Mouse (Mus musculus): ENCODE results near the gene Arid3b. TPM values are rescaled to one million over a fixed set of nuclear protein-coding genes. Genes with fewer than 3 reads are reported as not detected.

The Arid3b gene
- polyA plus RNA-seq, 1 experiment, result 42.9 TPM

DNA sequence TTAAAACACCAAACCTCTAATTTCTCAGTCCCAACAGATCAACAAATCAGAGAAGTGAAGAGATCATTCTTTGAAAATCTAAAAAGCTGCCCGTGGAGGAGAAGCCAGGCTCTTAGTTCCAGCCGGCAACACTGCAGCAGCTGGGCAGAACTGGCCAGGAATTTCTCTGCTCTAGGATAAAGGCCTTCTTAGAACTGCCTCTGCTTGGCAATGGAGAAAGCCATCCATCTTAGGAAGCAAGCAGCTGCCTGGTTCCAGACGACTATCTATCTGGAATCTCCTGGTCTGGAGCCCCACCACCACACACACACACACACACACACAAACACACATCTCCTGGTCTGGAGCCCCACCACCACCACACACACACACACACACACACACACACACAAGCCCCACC, 21.7 kb downstream of the Arid3b start:
- Histone ChIP-seq H3K4me1 (ENCODE audit: control insufficient read depth, insufficient read depth, low read length) (no peaks in the 10 kb centered on the region), H3K36me3 (ENCODE audit: control insufficient read depth, insufficient read depth, low read length) (no peaks in the 10 kb centered on the region; the same call in 1 of the 2 replicates), H3K27me3 (ENCODE audit: control insufficient read depth, insufficient read depth, low read length) (no peaks in the 10 kb centered on the region), H3K4me3 (ENCODE audit: control insufficient read depth, low read depth, low read length) (no peak overlapping the region), H3K27ac (ENCODE audit: control insufficient read depth, insufficient read depth, low read depth, low read length) (no peak overlapping the region)
- no peak for TF ChIP-seq POLR2A (IDR thresholded peaks at IDR 0.05; ENCODE audit: control insufficient read depth, low read depth, low read length)
- no peak for TF ChIP-seq CTCF (IDR thresholded peaks at IDR 0.05; ENCODE audit: control insufficient read depth, insufficient read depth, insufficient replicate concordance, low read depth, low read length)

DNA sequence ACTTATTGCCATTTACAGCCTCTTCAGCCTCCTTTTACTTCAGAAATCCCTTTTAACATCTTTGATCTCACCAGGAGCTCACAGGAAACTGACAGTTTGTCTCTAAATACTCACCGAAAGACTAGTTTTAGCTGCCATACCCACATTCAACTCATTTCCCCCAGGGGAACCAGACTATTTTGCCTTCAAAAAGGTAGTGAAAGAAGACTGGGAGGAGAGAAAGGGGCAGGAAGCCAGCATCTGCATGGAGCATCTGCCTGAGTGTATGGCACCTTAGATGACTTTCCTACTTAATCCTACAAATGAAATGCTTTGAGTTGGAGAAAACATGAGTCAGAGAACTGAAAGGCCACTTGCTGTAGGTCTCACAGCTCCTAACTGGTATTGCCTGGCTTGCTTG, 22.6 kb downstream of the Arid3b start:
- Histone ChIP-seq H3K4me1 (ENCODE audit: control insufficient read depth, insufficient read depth, low read length) (no peaks in the 10 kb centered on the region), H3K4me3 (ENCODE audit: control insufficient read depth, low read depth, low read length) (no peak overlapping the region), H3K27ac (ENCODE audit: control insufficient read depth, insufficient read depth, low read depth, low read length) (no peak overlapping the region), H3K36me3 (ENCODE audit: control insufficient read depth, insufficient read depth, low read length) (no peaks in the 10 kb centered on the region; the same call in 1 of the 2 replicates), H3K27me3 (ENCODE audit: control insufficient read depth, insufficient read depth, low read length) (no peaks in the 10 kb centered on the region)
- TF ChIP-seq POLR2A (IDR thresholded peaks at IDR 0.05; ENCODE audit: control insufficient read depth, low read depth, low read length), result no peak
- TF ChIP-seq CTCF (IDR thresholded peaks at IDR 0.05; ENCODE audit: control insufficient read depth, insufficient read depth, insufficient replicate concordance, low read depth, low read length), result no peak

DNA sequence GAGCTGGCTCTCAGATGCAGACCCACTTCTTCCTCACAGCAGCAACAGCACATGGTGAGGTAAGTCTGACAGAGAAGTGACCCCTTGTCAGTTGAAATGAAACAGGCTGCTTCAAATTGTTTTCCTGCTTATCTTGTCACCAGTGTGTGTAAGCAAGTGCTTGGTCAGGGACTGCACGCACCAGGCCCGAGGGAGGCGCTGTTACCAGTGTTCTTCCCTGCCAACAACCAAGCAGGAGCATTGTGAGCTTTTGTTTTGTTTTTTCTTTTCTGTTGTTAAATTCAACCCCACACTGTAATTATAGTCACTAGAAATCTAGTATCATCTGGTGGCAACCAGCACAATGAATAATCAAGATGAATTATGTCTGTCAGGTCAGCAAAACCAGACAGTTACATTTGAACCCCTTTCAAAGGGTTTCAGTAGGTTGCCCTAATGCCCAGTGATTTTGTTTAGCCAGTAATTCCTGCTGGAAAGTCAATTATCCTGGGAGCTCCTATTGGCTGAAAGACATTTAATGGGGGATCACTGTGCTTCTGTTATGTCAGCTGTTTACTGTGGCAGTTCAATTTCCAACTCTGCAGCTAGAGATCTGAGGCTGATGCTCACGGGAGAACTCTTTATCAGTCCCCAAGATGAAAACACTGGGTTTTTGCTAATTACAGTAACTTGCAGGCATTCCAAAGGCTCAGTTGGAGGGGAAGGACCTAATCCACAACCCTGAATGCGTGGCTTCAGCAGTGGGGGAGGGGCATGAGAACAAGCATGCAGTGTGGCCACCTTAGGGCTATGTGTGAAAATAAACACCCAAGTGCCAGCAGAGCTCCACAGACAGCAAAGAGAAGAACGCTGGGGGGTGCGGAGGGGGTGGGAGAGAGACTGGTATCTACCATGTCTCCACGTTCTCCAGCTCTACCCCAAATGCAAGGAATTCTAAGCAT, 24.5 kb downstream of the Arid3b start:
- H3K27ac ChIP-seq (ENCODE audit: control insufficient read depth, insufficient read depth, low read depth, low read length), result no peak overlapping the region
- H3K4me1 ChIP-seq (ENCODE audit: control insufficient read depth, insufficient read depth, low read length), result no peaks in the 10 kb centered on the region
- no peak for TF ChIP-seq POLR2A (IDR thresholded peaks at IDR 0.05; ENCODE audit: control insufficient read depth, low read depth, low read length)
- no peak for TF ChIP-seq CTCF (IDR thresholded peaks at IDR 0.05; ENCODE audit: control insufficient read depth, insufficient read depth, insufficient replicate concordance, low read depth, low read length)

DNA sequence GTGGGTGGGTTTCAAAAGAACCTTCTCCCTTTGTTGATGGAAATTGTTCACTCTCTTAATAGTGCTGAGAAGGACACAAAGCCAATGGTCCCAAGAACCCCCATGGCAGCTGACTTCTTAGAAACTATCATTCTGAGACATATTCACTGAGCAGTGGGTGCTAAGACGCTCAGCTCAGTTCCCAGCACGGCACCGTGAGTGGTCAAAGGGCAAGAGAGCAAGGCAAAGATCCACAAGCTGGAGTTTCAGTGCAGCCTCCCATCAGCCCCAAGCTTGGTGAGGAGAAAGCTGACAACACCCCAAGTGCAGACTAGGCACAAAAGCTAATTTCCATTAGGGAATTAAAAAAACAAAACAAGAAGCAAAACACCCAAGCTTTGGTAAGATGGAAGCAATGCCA, 25.9 kb downstream of the Arid3b start:
- Histone ChIP-seq H3K4me1 (ENCODE audit: control insufficient read depth, insufficient read depth, low read length) (no peaks in the 10 kb centered on the region), H3K27me3 (ENCODE audit: control insufficient read depth, insufficient read depth, low read length) (no peaks in the 10 kb centered on the region), H3K4me3 (ENCODE audit: control insufficient read depth, low read depth, low read length) (no peak overlapping the region), H3K27ac (ENCODE audit: control insufficient read depth, insufficient read depth, low read depth, low read length) (no peak overlapping the region), H3K36me3 (ENCODE audit: control insufficient read depth, insufficient read depth, low read length) (no peaks in the 10 kb centered on the region; the same call in none of the 2 replicates)
- TF ChIP-seq POLR2A (IDR thresholded peaks at IDR 0.05; ENCODE audit: control insufficient read depth, low read depth, low read length), result no peak
- TF ChIP-seq CTCF (IDR thresholded peaks at IDR 0.05; ENCODE audit: control insufficient read depth, insufficient read depth, insufficient replicate concordance, low read depth, low read length), result no peak

More for the DNA sequence above, 24.5 kb downstream of the Arid3b start:
- Histone ChIP-seq H3K36me3 (ENCODE audit: control insufficient read depth, insufficient read depth, low read length) (no peaks in the 10 kb centered on the region; the same call in none of the 2 replicates), H3K4me3 (ENCODE audit: control insufficient read depth, low read depth, low read length) (no peak overlapping the region), H3K27me3 (ENCODE audit: control insufficient read depth, insufficient read depth, low read length) (no peaks in the 10 kb centered on the region)

DNA sequence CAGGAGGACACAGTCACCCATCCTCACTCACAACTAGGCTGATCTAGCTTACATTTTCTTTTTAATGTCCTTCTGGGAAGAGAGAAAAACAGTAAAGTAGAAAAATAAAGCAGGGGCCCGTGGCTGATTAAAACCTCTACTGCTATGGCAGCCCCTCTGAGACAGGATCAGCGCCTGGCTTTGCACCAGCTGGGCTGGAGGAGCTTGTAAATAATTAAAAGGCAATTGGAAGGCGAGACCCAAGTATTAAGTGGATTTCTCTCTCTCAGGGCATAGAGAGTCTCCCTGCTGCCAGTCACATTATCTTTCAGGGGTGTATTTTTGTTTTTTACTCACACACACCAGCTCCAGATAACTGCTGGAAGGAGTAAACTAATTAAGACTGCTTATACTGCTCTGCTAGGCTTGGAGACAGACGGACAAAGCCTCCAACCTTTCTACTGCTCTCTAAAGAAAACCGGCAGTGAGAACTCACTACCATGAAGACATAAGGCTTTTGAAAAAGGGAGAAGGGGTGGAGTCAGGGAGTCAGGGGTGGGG, 27.8 kb downstream of the Arid3b start:
- Histone ChIP-seq H3K27ac (ENCODE audit: control insufficient read depth, insufficient read depth, low read depth, low read length) (no peak overlapping the region), H3K4me1 (ENCODE audit: control insufficient read depth, insufficient read depth, low read length) (no peaks in the 10 kb centered on the region)
- TF ChIP-seq CTCF (IDR thresholded peaks at IDR 0.05; ENCODE audit: control insufficient read depth, insufficient read depth, insufficient replicate concordance, low read depth, low read length) (no peak), POLR2A (IDR thresholded peaks at IDR 0.05; ENCODE audit: control insufficient read depth, low read depth, low read length) (no peak)

DNA sequence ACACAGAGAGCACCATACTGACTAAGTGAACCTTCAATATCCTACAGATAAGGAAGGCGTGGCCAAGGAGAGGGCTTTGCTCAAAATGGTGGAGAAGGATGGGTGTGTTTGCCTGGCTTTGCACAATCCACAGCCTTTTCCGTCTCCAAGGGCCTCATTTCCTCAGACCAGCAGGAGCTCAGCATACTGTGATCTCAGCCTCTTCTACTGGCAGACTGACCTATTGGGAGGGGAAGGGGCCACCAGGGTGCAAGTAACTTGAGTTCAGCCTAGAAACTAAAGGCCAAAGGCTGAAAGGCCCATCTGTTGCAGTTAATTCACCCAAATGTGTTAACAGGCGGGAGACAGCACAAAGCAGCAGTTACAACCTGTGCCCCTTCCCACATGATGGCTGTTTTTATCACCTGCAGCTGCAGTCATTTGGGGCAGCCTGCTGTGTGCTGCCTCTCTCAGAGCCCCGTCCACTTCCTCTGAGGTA, 29.4 kb downstream of the Arid3b start:
- Histone ChIP-seq H3K4me3 (ENCODE audit: control insufficient read depth, low read depth, low read length) (no peak overlapping the region), H3K4me1 (ENCODE audit: control insufficient read depth, insufficient read depth, low read length) (no peaks in the 10 kb centered on the region), H3K27ac (ENCODE audit: control insufficient read depth, insufficient read depth, low read depth, low read length) (no peak overlapping the region)

More for the DNA sequence above, 27.8 kb downstream of the Arid3b start:
- no peaks in the 10 kb centered on the region for H3K27me3 ChIP-seq (ENCODE audit: control insufficient read depth, insufficient read depth, low read length)
- no peak overlapping the region for H3K4me3 ChIP-seq (ENCODE audit: control insufficient read depth, low read depth, low read length)
- H3K36me3 ChIP-seq (ENCODE audit: control insufficient read depth, insufficient read depth, low read length), result no peaks in the 10 kb centered on the region; the same call in none of the 2 replicates

DNA sequence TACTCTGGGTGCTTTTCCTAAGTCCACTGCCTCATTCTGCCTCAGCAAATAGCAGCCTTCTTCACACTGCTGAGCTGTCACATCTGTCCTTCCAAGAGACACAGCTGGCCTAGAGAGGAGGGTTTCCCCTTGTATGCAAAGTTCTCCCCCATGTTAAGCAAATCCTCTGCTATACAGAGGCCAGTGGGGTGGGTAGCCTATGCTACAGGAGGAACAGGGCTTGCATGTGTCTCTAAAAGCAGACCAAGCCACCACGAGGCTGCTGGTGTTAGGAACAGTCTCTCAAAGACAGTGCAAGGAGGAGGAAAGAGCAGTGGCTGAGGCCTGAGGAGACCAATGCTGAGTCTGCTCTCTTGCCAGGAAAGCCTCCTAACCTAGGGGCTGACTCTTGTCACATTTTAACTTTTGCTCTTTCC, 30.5 kb downstream of the Arid3b start:
- H3K27me3 ChIP-seq (ENCODE audit: control insufficient read depth, insufficient read depth, low read length), result no peaks in the 10 kb centered on the region
- H3K4me1 ChIP-seq (ENCODE audit: control insufficient read depth, insufficient read depth, low read length), result no peaks in the 10 kb centered on the region
- no peak for TF ChIP-seq POLR2A (IDR thresholded peaks at IDR 0.05; ENCODE audit: control insufficient read depth, low read depth, low read length)
- TF ChIP-seq CTCF (IDR thresholded peaks at IDR 0.05; ENCODE audit: control insufficient read depth, insufficient read depth, insufficient replicate concordance, low read depth, low read length), result no peak
- H3K36me3 ChIP-seq (ENCODE audit: control insufficient read depth, insufficient read depth, low read length), result no peaks in the 10 kb centered on the region; the same call in none of the 2 replicates
- no peak overlapping the region for H3K4me3 ChIP-seq (ENCODE audit: control insufficient read depth, low read depth, low read length)
- no peak overlapping the region for H3K27ac ChIP-seq (ENCODE audit: control insufficient read depth, insufficient read depth, low read depth, low read length)

More for the DNA sequence above, 29.4 kb downstream of the Arid3b start:
- no peaks in the 10 kb centered on the region; the same call in none of the 2 replicates for H3K36me3 ChIP-seq (ENCODE audit: control insufficient read depth, insufficient read depth, low read length)
- no peaks in the 10 kb centered on the region for H3K27me3 ChIP-seq (ENCODE audit: control insufficient read depth, insufficient read depth, low read length)
- TF ChIP-seq POLR2A (IDR thresholded peaks at IDR 0.05; ENCODE audit: control insufficient read depth, low read depth, low read length) (no peak), CTCF (IDR thresholded peaks at IDR 0.05; ENCODE audit: control insufficient read depth, insufficient read depth, insufficient replicate concordance, low read depth, low read length) (no peak)
